Mouse (Mus musculus) yolk sac, embryonic 10.5 days (tissue): ENCODE measurements around the gene Cog5.

Source experiments
- DNase-seq: peaks from one replicate; pipeline ENCODE4 v3.0.0-alpha.2; 2017; ENCODE audit warnings: low spot score

The Cog5 gene

DNA sequence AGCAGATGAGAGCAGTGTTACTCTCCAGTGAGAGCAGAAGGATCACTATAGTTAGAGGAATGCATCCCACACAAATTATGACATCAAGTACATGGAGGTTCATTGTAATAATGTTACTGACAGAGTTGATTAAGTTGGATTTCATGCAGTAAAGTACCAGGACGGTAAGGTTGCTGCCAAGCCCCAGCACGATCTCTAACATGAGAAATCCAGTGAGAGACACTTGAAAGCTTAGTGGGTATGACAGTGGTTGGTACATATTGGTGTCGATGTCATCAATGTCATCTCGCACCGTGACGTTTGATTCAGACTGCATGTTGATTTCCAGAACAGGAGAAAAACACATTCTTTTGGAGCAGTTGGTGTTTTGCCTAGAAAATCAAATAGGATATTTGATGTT lies 55.0 kb downstream of the Cog5 start:
- DNase-seq: no peak

GRCm38 (mm10) chr12:31712233-31712632 lies 57.6 kb downstream of the Cog5 start:
- DNase-seq: no peak

DNA sequence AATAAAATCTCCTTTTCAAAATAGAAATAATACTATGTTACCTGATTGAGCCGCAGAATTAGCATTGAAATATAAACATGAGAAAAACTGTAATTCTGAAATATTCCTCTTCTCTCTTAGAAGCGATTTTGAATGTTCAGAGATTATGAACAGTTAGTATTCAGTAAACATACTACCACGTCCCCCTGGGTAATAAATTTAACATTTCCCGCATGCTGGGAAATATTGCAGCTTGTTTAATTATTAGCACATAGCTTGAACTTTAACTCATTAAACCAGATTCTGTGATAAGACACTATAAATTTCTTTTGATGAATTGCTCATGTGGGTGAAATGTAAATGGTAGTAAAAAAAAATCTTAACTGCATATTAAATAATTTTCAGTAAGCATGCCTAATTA lies 58.1 kb downstream of the Cog5 start:
- DNase-seq: no peak

DNA sequence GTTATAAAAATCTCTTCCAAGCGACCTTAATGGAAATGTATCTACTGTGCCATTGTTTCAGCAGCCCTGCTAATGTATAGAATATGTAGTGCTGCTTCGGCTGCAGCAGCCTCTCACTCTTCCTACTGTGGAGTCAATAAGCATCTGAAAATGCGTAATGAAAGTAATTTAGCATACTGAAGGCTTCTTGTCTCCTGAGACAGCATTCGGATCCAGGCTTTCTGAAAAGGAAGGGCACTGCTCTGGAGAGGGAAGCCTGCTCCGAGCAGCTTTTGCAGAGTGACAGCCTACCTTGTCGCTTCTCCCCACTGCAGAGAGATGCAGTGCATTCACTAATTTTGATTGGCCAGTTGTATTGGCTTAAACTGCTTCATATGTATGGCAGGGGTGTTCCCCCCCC lies 58.9 kb downstream of the Cog5 start, which contains the start of gene Gpr22:
Gpr22 (minus strand) TSS at position 348 of the 400 bp plus-strand sequence.
- no peak for DNase-seq

GRCm38 (mm10) chr12:31714070-31714469 lies 59.4 kb downstream of the Cog5 start:
- DNase-seq: no peak

DNA sequence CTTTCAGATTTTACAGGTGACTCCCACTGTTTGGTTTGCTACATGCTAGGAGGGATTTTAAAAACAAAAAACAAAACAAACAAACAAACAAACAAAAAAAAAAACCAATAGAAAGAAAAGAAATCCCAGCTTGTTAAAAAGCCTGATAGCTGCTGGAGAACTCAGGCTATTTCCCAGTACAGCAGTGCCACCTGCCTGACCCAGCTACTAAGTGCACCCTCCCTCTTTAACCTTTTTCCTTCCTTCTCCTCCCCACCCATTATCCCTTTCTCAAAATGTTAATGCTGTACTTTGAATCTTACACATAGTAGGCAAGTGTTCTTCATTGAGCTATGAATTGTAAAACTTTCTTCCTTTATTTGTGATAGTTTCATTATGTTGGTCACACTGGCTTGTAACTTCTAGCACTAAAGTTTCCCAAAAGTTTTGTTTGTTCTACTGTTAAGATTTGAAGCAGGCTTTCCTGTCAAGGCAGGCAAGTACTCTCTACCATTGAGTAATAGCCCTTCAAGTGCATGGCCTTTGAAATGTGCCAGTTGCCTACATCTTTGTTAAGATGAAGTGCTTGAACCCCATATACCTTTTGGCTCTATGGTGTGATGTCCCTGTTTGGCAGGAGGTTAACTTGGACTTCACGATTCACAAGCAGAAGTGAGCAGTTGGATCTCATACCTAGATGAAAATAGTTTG lies 65.1 kb downstream of the Cog5 start:
- no peak for DNase-seq

DNA sequence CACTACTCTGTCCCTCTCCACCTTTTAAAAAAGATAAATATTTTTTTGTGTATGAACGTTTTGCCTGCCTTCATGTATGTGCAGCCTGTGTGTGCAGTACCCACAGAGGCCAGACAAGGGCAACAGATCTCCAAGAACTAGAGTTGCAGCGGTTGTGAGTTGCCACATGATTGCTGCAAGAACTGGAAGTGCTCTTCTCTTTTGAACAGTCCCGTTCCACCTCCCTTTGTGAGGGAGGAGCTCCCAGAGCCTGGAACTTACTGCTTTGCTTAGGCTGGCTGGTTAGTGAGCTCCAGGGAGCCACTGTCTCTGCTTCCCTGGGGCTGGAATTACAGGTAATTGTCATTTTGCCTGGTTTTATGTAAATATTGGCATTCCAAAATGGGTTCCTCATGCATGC lies 69.9 kb downstream of the Cog5 start:
- no peak for DNase-seq

- no peak for DNase-seq
These were observed 71.0 kb downstream of the Cog5 start for GRCm38 (mm10) chr12:31725511-31726275.

DNA sequence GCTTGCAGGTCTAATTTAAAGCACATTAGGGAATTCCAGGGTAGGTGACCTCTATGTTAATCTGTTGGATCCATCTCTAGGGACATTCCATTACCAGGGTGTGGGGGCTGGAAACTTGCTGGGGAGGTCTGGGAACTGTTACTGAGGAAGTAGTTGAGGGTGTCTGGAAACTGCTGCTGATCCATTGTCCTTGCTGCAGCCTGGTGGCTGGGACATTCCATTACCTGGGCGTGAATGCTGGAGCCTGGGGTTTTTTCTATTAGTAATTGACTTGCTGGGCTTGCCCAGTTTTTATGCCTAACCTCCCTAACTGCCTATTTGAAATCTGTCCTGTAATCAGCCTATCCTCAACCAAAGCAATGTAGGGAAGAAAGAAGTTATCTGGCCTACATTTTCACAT lies 72.0 kb downstream of the Cog5 start:
- DNase-seq: no peak

DNA sequence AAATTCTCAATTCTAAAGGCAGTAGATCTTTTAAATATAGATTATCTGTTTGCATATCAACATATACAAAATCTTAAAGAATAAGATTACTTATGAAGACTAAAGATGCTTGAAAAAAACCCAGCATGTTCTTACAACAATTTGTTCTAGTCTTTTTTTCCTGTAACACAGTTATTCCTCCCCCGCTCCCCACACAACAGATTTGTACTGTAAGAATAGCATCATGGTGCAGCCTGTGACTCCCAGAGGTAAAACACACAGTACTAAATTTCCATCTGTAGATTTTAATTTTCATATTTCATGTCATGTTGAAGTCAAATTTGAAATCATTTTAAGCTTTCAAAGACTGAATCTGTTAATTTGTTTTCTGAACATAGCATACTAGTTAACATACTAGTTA lies 75.5 kb downstream of the Cog5 start:
- no peak for DNase-seq

DNA sequence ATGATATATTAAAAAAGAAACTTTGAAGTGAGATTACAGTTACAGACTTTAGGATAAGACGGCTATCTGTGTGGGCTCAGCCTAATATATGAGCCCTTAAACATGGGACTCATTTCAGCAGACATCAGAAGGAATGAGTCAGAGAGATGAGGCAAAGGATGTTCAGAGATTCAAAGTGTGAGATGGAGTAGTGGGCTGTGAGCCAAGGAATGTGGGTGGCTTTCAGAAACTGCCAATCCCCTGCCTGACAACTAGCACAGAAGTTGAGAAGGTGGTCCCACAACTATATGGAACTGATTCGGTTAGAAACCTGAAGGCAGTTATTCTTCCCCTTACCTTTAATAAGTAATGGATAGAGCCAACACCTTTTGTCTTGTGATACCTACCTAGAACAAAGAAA lies 79.9 kb downstream of the Cog5 start:
- DNase-seq: no peak

DNA sequence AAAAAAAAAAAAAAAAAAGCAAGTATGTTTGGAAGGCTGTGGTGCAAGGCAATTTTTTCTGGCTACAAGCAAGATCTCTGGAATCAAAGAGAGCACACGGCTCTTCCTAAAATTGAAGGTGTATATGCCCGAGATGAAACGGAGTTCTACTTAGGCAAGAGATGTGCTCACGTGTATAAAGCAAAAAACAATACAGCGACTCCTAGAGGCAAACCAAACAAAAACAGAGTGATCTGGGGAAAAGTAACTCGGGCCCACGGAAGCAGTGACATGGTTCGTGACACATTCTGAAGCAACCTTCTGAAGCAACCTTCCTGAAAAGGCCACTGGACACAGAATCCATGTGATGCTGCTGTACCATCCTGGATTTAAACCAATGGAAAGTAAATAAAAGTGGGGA lies 92.6 kb downstream of the Cog5 start:
- no peak for DNase-seq

GRCm38 (mm10) chr12:31749846-31750245 lies 95.2 kb downstream of the Cog5 start:
- DNase-seq: no peak

- no peak for DNase-seq
These were observed 99.8 kb downstream of the Cog5 start for GRCm38 (mm10) chr12:31754465-31754864.

DNA sequence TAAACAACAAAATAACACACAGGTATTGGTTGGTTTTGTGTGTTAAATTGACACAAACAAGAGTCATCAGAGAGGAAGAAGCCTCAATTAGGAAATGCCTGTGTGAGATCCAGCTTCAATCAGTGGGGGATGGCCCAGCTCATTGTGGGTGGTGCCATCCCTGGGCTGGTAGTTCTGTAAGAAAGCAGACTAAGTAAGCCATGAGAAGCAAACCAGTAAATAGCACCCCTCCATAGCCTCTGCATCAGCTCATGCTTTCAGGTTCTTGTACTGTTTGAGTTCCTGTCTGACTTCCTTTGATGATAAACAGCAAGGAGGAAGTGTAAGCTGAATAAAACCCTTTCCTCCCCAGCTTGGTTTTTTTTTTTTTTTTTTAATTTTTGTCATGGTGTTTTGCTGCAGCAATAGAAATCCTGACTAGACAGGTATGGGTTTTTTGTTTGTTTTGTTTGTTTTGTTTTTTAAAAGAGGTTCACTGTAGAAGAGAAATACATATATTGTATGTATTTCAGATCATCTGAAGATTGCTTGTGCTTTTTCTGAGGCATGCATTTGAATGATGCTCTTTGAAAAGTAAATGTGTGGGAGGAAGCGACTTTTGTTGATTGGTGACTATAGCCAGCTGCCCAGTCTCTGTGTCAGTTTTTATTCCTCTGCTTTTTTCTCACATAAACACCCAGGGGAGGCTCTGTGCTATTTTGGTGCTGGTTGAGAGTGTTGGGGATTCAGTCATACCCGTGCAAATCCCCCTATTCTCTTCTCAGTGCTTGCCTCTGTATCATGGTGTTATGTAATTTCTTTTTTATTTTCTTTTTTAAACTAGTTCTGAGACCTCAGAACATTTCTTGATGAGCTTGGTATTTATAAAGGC lies 101.5 kb downstream of the Cog5 start:
- no peak for DNase-seq

- no peak for DNase-seq
These were observed 118.9 kb downstream of the Cog5 start for GRCm38 (mm10) chr12:31773612-31774011.

DNA sequence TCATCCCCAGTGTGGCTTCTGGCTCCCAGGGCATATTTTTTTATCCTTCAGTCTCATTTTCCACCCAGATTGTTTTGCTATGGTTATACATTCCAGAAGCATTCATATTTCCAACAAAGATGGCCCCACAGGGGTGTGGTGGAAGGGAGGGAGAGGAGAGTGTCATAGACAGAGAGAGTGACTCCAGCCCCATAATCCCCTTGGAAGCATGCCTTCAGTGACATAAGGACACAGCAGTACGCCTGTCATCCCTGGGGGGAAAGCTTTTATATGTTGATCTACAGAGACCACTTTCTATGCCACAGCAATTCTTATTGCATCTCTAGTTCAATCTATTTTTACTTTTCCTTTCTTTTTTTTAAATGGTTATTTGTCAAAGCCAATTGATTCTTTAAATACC lies 129.6 kb downstream of the Cog5 start:
- no peak for DNase-seq

- DNase-seq: no peak
These were observed 133.9 kb downstream of the Cog5 start for GRCm38 (mm10) chr12:31788530-31788929.

DNA sequence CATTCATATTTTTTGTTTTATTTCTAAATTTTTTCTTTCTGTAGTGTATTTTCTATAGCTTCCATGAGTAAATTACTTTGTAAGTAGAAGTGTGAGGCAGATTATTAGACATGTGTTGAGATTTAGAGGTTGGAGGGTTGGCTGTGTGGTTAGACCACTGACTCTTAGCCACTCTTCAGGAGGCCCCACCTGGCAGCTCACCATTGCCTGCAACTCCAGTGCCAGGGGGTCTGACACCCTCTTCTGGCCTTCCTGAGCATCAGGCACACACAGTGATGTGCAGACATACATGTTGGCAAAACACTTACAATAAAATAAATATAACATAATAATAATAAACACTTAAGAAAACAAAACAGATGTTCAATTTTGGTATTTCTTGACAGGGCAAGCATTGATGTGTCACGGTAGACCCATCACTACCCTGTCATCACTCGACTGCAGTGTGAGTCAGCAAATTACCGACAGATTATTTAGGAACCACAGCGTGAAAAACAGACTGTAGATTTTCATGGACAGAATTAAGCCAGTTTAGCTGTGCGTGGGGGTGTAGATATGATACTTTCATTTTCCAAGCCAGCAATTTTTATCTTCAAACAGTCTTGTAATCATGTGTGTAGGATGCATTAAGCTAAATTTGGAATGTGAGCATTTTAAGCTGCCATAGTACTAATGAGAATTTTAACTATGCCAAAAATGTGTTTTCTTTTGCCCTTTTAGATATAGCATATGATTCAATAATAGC lies 151.9 kb downstream of the Cog5 start:
- no peak for DNase-seq

GRCm38 (mm10) chr12:31818051-31818461 lies 163.4 kb downstream of the Cog5 start:
- DNase-seq: no peak

GRCm38 (mm10) chr12:31819096-31819495 lies 164.4 kb downstream of the Cog5 start:
- no peak for DNase-seq

GRCm38 (mm10) chr12:31819520-31819919 lies 164.9 kb downstream of the Cog5 start:
- DNase-seq: no peak
